In genomic region chr4:125665955-125666354, GRCm38 (mm10) we compare ENCODE assay signal across 22 mouse cellular contexts.
DNase-seq lines count a peak whose midpoint lies in the region; ATAC-seq and TF ChIP-seq lines count a peak whose summit lies in the region.
"Had no signal": no experiment of that assay in that cellular context is flagged by ENCODE, and none has a peak within 500 bp of the region (broad histone marks: within the 10 kb centered on the region; RNA-seq: fewer than 3 reads in every experiment).

No protein-coding gene starts in this region.

- H3K9me3 ChIP-seq in embryonic facial prominence, embryonic 11.5 days (replicated peaks; ENCODE audit: control insufficient read depth, low read length): no peaks in the 10 kb centered on the region
- H3K9me3 ChIP-seq in limb, embryonic 11.5 days (ENCODE audit: control insufficient read depth, low read length): no peaks in the 10 kb centered on the region
- no peaks in the 10 kb centered on the region for H3K9me3 ChIP-seq in liver, embryonic 11.5 days (ENCODE audit: control insufficient read depth, low read length)
- H3K9me3 ChIP-seq: forebrain, embryonic 12.5 days; stomach, embryonic 15.5 days had no signal

- no peak overlapping the region for H3K9ac ChIP-seq in embryonic facial prominence, embryonic 11.5 days (replicated peaks; ENCODE audit: low read length)
- H3K9ac ChIP-seq in limb, embryonic 11.5 days (ENCODE audit: low read length): no peak overlapping the region
- no peak overlapping the region for H3K9ac ChIP-seq in liver, embryonic 11.5 days (ENCODE audit: low read depth, low read length)
- H3K9ac ChIP-seq: forebrain, embryonic 12.5 days; stomach, embryonic 15.5 days had no signal

- peaks cover 4% of the 10 kb centered on the region for H3K4me1 ChIP-seq in thymus, adult 2 months (replicated peaks; ENCODE audit: control insufficient read depth, insufficient read depth, low read length)
- no peaks in the 10 kb centered on the region for H3K4me1 ChIP-seq in embryonic facial prominence, embryonic 11.5 days (ENCODE audit: control insufficient read depth, insufficient read depth, low read length)
- peaks cover 5% of the 10 kb centered on the region; the same call in 1 of the 2 replicates for H3K4me1 ChIP-seq in limb, embryonic 11.5 days (ENCODE audit: control insufficient read depth, insufficient read depth, low read length)
- H3K4me1 ChIP-seq in liver, embryonic 11.5 days (replicated peaks; ENCODE audit: control insufficient read depth, insufficient read depth, low read length): no peaks in the 10 kb centered on the region
- H3K4me1 ChIP-seq: stomach, embryonic 15.5 days had no signal

- no peaks in the 10 kb centered on the region for H3K27me3 ChIP-seq in thymus, adult 2 months (ENCODE audit: control insufficient read depth, insufficient read depth, low read length)
- no peaks in the 10 kb centered on the region for H3K27me3 ChIP-seq in embryonic facial prominence, embryonic 11.5 days (ENCODE audit: control insufficient read depth, insufficient read depth, low read length)
- no peaks in the 10 kb centered on the region for H3K27me3 ChIP-seq in limb, embryonic 11.5 days (ENCODE audit: control insufficient read depth, insufficient read depth, low read length)
- no peaks in the 10 kb centered on the region for H3K27me3 ChIP-seq in liver, embryonic 11.5 days (replicated peaks; ENCODE audit: control insufficient read depth, insufficient read depth, low read length)
- H3K27me3 ChIP-seq: stomach, embryonic 15.5 days had no signal

- TF ChIP-seq CTCF in thymus, adult 2 months (IDR thresholded peaks at IDR 0.05; ENCODE audit: borderline replicate concordance, control insufficient read depth, extremely low read depth, insufficient read depth, low read length, poor library complexity): no peak

- TF ChIP-seq POLR2A in thymus, adult 2 months (IDR thresholded peaks at IDR 0.05; ENCODE audit: control insufficient read depth, extremely low read depth, insufficient read depth, low read length, poor library complexity): no peak

- peak; percentile 16 for DNase-seq in thymus, adult 2 months
- DNase-seq in thymus, postnatal 0 days (ENCODE audit: low spot score): no peak
- DNase-seq in embryonic facial prominence, embryonic 11.5 days (ENCODE audit: low spot score): peak; percentile 85
- peak; percentile 71 for DNase-seq in limb, embryonic 11.5 days (ENCODE audit: low spot score)
- DNase-seq in liver, embryonic 11.5 days (ENCODE audit: low spot score): no peak
- DNase-seq in spleen, postnatal 4 days (ENCODE audit: low spot score in 2 of 2): no peak
- DNase-seq in testis, postnatal 14 days (ENCODE audit: low spot score): no peak
- DNase-seq: cerebellum, adult 11-12 months; cerebellum, postnatal 10 days; gastrocnemius, adult 2 months; kidney, postnatal 25 days; layer of hippocampus, postnatal 36 days; lung, adult 18-20 months; lung, postnatal 10 days; right cerebral cortex, adult 18-20 months; right cerebral cortex, postnatal 4 days had no signal

- 17% methylated on average over 5 of the region's 5 CpGs for WGBS in thymus, adult 2 months
- 34% methylated on average over 5 of the region's 5 CpGs for WGBS in embryonic facial prominence, embryonic 11.5 days
- 32% methylated on average over 5 of the region's 5 CpGs for WGBS in limb, embryonic 11.5 days
- WGBS in liver, embryonic 11.5 days: 58% methylated on average over 5 of the region's 5 CpGs

- H3K27ac ChIP-seq in thymus, adult 2 months (ENCODE audit: control insufficient read depth, insufficient read depth, low read length): no peak overlapping the region
- no peak overlapping the region for H3K27ac ChIP-seq in embryonic facial prominence, embryonic 11.5 days (replicated peaks; ENCODE audit: low read depth, low read length)
- H3K27ac ChIP-seq in limb, embryonic 11.5 days (replicated peaks; ENCODE audit: low read depth, low read length): no peak overlapping the region
- H3K27ac ChIP-seq in liver, embryonic 11.5 days (ENCODE audit: low read depth, low read length): no peak overlapping the region
- H3K27ac ChIP-seq: forebrain, embryonic 12.5 days; gastrocnemius, adult 2 months; layer of hippocampus, adult 2 months; stomach, embryonic 15.5 days had no signal

- ATAC-seq in embryonic facial prominence, embryonic 11.5 days (replicated peaks; ENCODE audit: insufficient number of reproducible peaks, low FRiP score, low TSS enrichment, low read depth): peak; percentile 39; the same call in 1 of the 2 replicates
- ATAC-seq in limb, embryonic 11.5 days (ENCODE audit: insufficient number of reproducible peaks, low FRiP score, low TSS enrichment, low read depth): no peak
- no peak for ATAC-seq in liver, embryonic 11.5 days (replicated peaks; ENCODE audit: low FRiP score)
- ATAC-seq: hindbrain, embryonic 16.5 days; intestine, postnatal 0 days had no signal

- no peaks in the 10 kb centered on the region for H3K36me3 ChIP-seq in thymus, adult 2 months (ENCODE audit: control insufficient read depth, insufficient read depth, low read length)
- no peaks in the 10 kb centered on the region for H3K36me3 ChIP-seq in embryonic facial prominence, embryonic 11.5 days (replicated peaks; ENCODE audit: control insufficient read depth, insufficient read depth, low read depth, low read length)
- no peaks in the 10 kb centered on the region for H3K36me3 ChIP-seq in limb, embryonic 11.5 days (ENCODE audit: control insufficient read depth, insufficient read depth, low read length)
- H3K36me3 ChIP-seq in liver, embryonic 11.5 days (ENCODE audit: control insufficient read depth, insufficient read depth, low read length): no peaks in the 10 kb centered on the region
- H3K36me3 ChIP-seq: forebrain, embryonic 12.5 days; stomach, embryonic 15.5 days had no signal

- no peak overlapping the region for H3K4me3 ChIP-seq in thymus, adult 2 months (ENCODE audit: control insufficient read depth, insufficient read depth, low read length)
- H3K4me3 ChIP-seq in embryonic facial prominence, embryonic 11.5 days (ENCODE audit: low read depth, low read length): no peak overlapping the region
- H3K4me3 ChIP-seq in limb, embryonic 11.5 days (ENCODE audit: low read depth, low read length): no peak overlapping the region
- H3K4me3 ChIP-seq in liver, embryonic 11.5 days (ENCODE audit: low read depth, low read length): no peak overlapping the region
- H3K4me3 ChIP-seq: forebrain, embryonic 12.5 days; gastrocnemius, adult 2 months; layer of hippocampus, adult 2 months; stomach, embryonic 15.5 days had no signal

- no peak overlapping the region for H3K4me2 ChIP-seq in embryonic facial prominence, embryonic 11.5 days (ENCODE audit: low read depth, low read length)
- no peak overlapping the region for H3K4me2 ChIP-seq in limb, embryonic 11.5 days (ENCODE audit: low read depth, severe bottlenecking)
- H3K4me2 ChIP-seq in liver, embryonic 11.5 days: no peak overlapping the region
- H3K4me2 ChIP-seq: forebrain, embryonic 12.5 days; midbrain, embryonic 11.5 days; stomach, embryonic 15.5 days had no signal

Comparison
In these comparisons a context has a peak if more than half of its experiments do, and no peak if none do; other contexts are left out.
1. DNase-seq: peak in thymus, adult 2 months (single experiment), embryonic facial prominence, embryonic 11.5 days (single experiment) and limb, embryonic 11.5 days (single experiment); none in thymus, postnatal 0 days (single experiment), liver, embryonic 11.5 days (single experiment), spleen, postnatal 4 days (0 of 2) and testis, postnatal 14 days (single experiment).